Mouse (Mus musculus) hindbrain, postnatal 0 days (tissue): Measurements from ENCODE around the gene Aip. TPM values are rescaled to one million over a fixed set of nuclear protein-coding genes. Genes with fewer than 3 reads are reported as not detected.
"Not testable (repeated sequence)": the region's sequence is repeated elsewhere in the genome, so short reads cannot be mapped to it uniquely, and the experiment has no call there.

Experiments
- ATAC-seq: fragments of 200-750 bp; cut with Nextera tagmentation; 2 replicates; pipeline ENCODE4 v1.8.0; 2017; ENCODE audit warnings: mild to moderate bottlenecking, moderate TSS enrichment, moderate library complexity
- DNase-seq: peaks from one replicate; pipeline ENCODE4 v3.0.0-alpha.2; 2015; ENCODE audit warnings: low spot score
- H3K27ac ChIP-seq: fragments of 300-500 bp; sonication (generic); 2 replicates; pipeline ENCODE4 v1.5.1; 2014; ENCODE audit warnings: mild to moderate bottlenecking
- H3K27me3 ChIP-seq: fragments of 300-500 bp; sonication (generic); 2 replicates; pipeline ENCODE4 v1.6.1; 2014; ENCODE audit warnings: low read length, mixed read lengths; ENCODE audit not compliant: insufficient read depth
- H3K36me3 ChIP-seq: fragments of 300-500 bp; sonication (generic); 2 replicates; pipeline ENCODE4 v1.6.1; 2014; ENCODE audit warnings: low read length, mixed read lengths; ENCODE audit not compliant: insufficient read depth
- H3K4me1 ChIP-seq: fragments of 300-500 bp; sonication (generic); 2 replicates; pipeline ENCODE4 v1.6.1; 2014; ENCODE audit warnings: antibody characterized with exemption, low read length, mixed read lengths; ENCODE audit not compliant: insufficient read depth
- H3K4me2 ChIP-seq: fragments of 300-500 bp; sonication (generic); 2 replicates; pipeline ENCODE4 v1.6.1; 2014; ENCODE audit warnings: low read depth, mild to moderate bottlenecking, low read length, moderate library complexity, mixed read lengths
- H3K4me3 ChIP-seq: fragments of 300-500 bp; sonication (generic); 2 replicates; pipeline ENCODE4 v1.5.1; 2014; ENCODE audit warnings: low read length
- H3K9ac ChIP-seq: fragments of 300-500 bp; sonication (generic); replicated peaks from 2 replicates; pipeline ENCODE4 v1.6.1; 2014; ENCODE audit warnings: mild to moderate bottlenecking, low read length, moderate library complexity, mixed read lengths
- H3K9me3 ChIP-seq: fragments of 300-500 bp; sonication (generic); 2 replicates; pipeline ENCODE4 v1.6.1; 2016; ENCODE audit warnings: low read length, mixed read lengths
- CTCF ChIP-seq: IDR thresholded peaks from 2 replicates; pipeline ENCODE4 v1.5.1; 2016; ENCODE audit warnings: antibody characterized with exemption, control low read depth, low read depth
- WGBS: fragments of 180-500 bp; shearing (Covaris S2); extraction: QIAGEN DNeasy Blood & Tissue Kit; methylation state at CpG from one replicate; pipeline ENCODE4 v1.1.7; 2014; 5-methylcytosine and 5-hydroxymethylcytosine counted together
- polyA plus RNA-seq: library from polyadenylated mRNA; unstranded; fragments of >200 nt; fragmentation: Nextera tagmentation; extraction: Ambion mirVana; gene quantifications from 2 replicates; pipeline ENCODE4 v1.2.1, GENCODE M21; 2015
- total RNA-seq: library from RNA; depleted of rRNA; stranded (reverse); fragments of >200 nt; gene quantifications from 2 replicates; pipeline ENCODE4 v1.2.3, GENCODE M21; 2014

The Aip gene
- total and polyA plus RNA-seq, 2 experiments from 2014 or later = 33.4 to 94.3 TPM

- Histone ChIP-seq H3K4me2 (no peak overlapping the region), H3K36me3 (no peaks in the 10 kb centered on the region), H3K9ac (no peak overlapping the region), H3K27ac (no peak overlapping the region), H3K9me3 (no peaks in the 10 kb centered on the region), H3K27me3 (no peaks in the 10 kb centered on the region), H3K4me1 (no peaks in the 10 kb centered on the region), H3K4me3 (no peak overlapping the region)
- no peak for TF ChIP-seq CTCF
- WGBS = 81% methylated on average over 6 of the region's 6 CpGs
- DNase-seq (no peak), ATAC-seq (no peak)
Measured at GRCm38 (mm10) chr19:4072706-4073424, 52.8 kb downstream of the Aip start.

- Histone ChIP-seq H3K4me1 (no peaks in the 10 kb centered on the region), H3K4me2 (no peak overlapping the region), H3K36me3 (no peaks in the 10 kb centered on the region), H3K9me3 (no peaks in the 10 kb centered on the region), H3K4me3 (no peak overlapping the region), H3K27ac (no peak overlapping the region), H3K9ac (no peak overlapping the region), H3K27me3 (no peaks in the 10 kb centered on the region)
- ATAC-seq = no peak
- no peak for DNase-seq
- TF ChIP-seq CTCF = no peak
- 92% methylated on average over 6 of the region's 6 CpGs for WGBS
Measured at GRCm38 (mm10) chr19:4071406-4071805, 54.3 kb downstream of the Aip start.

GRCm38 (mm10) chr19:4070756-4071155, 54.9 kb downstream of the Aip start:
- no peak for ATAC-seq
- H3K9ac ChIP-seq = no peak overlapping the region
- no peak for TF ChIP-seq CTCF
- H3K4me2 ChIP-seq = no peak overlapping the region
- no peaks in the 10 kb centered on the region for H3K36me3 ChIP-seq
- H3K4me1 ChIP-seq = no peaks in the 10 kb centered on the region
- no peaks in the 10 kb centered on the region for H3K27me3 ChIP-seq
- no peak overlapping the region for H3K4me3 ChIP-seq
- no peak overlapping the region for H3K27ac ChIP-seq
- H3K9me3 ChIP-seq = no peaks in the 10 kb centered on the region
- DNase-seq = no peak
- WGBS = 81% methylated on average over 8 of the region's 8 CpGs

GRCm38 (mm10) chr19:4070311-4070710, 55.3 kb downstream of the Aip start:
- Histone ChIP-seq H3K4me3 (no peak overlapping the region), H3K4me2 (no peak overlapping the region), H3K27me3 (no peaks in the 10 kb centered on the region), H3K9ac (no peak overlapping the region), H3K27ac (no peak overlapping the region), H3K4me1 (no peaks in the 10 kb centered on the region), H3K9me3 (no peaks in the 10 kb centered on the region), H3K36me3 (no peaks in the 10 kb centered on the region)
- ATAC-seq (no peak), DNase-seq (no peak)
- 73% methylated on average over 15 of the region's 15 CpGs for WGBS
- no peak for TF ChIP-seq CTCF

- WGBS = 63% methylated on average over 15 of the region's 15 CpGs
- Histone ChIP-seq H3K4me3 (no peak overlapping the region), H3K9ac (no peak overlapping the region), H3K27ac (no peak overlapping the region), H3K9me3 (no peaks in the 10 kb centered on the region), H3K4me2 (no peak overlapping the region), H3K4me1 (no peaks in the 10 kb centered on the region), H3K27me3 (no peaks in the 10 kb centered on the region), H3K36me3 (no peaks in the 10 kb centered on the region)
- no peak for TF ChIP-seq CTCF
- ATAC-seq = no peak
- no peak for DNase-seq
Measured at GRCm38 (mm10) chr19:4068717-4069410, 56.8 kb downstream of the Aip start.

- not testable (repeated sequence) for H3K36me3 ChIP-seq, H3K27ac ChIP-seq, H3K27me3 ChIP-seq, DNase-seq, ATAC-seq, H3K4me1 ChIP-seq, H3K9me3 ChIP-seq, H3K4me3 ChIP-seq, H3K4me2 ChIP-seq, H3K9ac ChIP-seq
- 97% methylated on average over 2 of the region's 2 CpGs for WGBS
Measured at GRCm38 (mm10) chr19:4068242-4068641, 57.4 kb downstream of the Aip start.

- H3K27me3 ChIP-seq = no peaks in the 10 kb centered on the region
- DNase-seq (no peak), ATAC-seq (no peak)
- TF ChIP-seq CTCF = no peak
- no peak overlapping the region for H3K9ac ChIP-seq
- no peak overlapping the region for H3K4me3 ChIP-seq
- no peaks in the 10 kb centered on the region for H3K36me3 ChIP-seq
- H3K4me1 ChIP-seq = no peaks in the 10 kb centered on the region
- no peaks in the 10 kb centered on the region for H3K9me3 ChIP-seq
- H3K4me2 ChIP-seq = no peak overlapping the region
- H3K27ac ChIP-seq = no peak overlapping the region
Measured at GRCm38 (mm10) chr19:4066877-4067276, 58.8 kb downstream of the Aip start.
